Mouse (Mus musculus) MEL (cell line): Measurements from ENCODE around the gene Spire2. TPM values are rescaled to one million over a fixed set of nuclear protein-coding genes. Genes with fewer than 3 reads are reported as not detected.

Experiments
- DNase-seq: peaks from one replicate; pipeline ENCODE4 v3.0.0; 2011; ENCODE audit warnings: low read depth, low spot score
- H3K27ac ChIP-seq: 2 replicates; pipeline ENCODE4 v1.5.1; 2012; ENCODE audit warnings: low read depth, mild to moderate bottlenecking, control low read depth, low read length, moderate library complexity; ENCODE audit not compliant: control insufficient read depth
- H3K27me3 ChIP-seq, 2 experiments: fragments of 150-350 bp in 1 of 2; sonication (generic) in 1 of 2; 2 replicates each; pipeline ENCODE4 v1.6.1; 2012; ENCODE audit warnings: low read length in 2 of 2, mild to moderate bottlenecking in 2 of 2, improper control_type of control experiment in 1 of 2, moderate library complexity in 1 of 2; ENCODE audit not compliant: insufficient read depth in 2 of 2, control insufficient read depth in 1 of 2
- H3K36me3 ChIP-seq, 2 experiments: 2 replicates each; pipeline ENCODE4 v1.6.1; 2012 to 2014; ENCODE audit warnings: low read length in 2 of 2, improper control_type of control experiment in 1 of 2, inconsistent platforms in 1 of 2, mild to moderate bottlenecking in 1 of 2; ENCODE audit not compliant: insufficient read depth in 2 of 2, control insufficient read depth in 1 of 2
- H3K4me1 ChIP-seq, 2 experiments: fragments of 150-350 bp in 1 of 2; sonication (generic) in 1 of 2; 2 replicates each; pipeline ENCODE4 v1.6.1; 2012; ENCODE audit warnings: low read length in 2 of 2, improper control_type of control experiment in 1 of 2, mild to moderate bottlenecking in 1 of 2; ENCODE audit not compliant: insufficient read depth in 2 of 2, control insufficient read depth in 1 of 2
- H3K4me3 ChIP-seq, 2 experiments: fragments of 150-350 bp in 1 of 2; sonication (generic) in 1 of 2; 2 replicates each; pipeline ENCODE4 v1.5.1; 2012; ENCODE audit warnings: low read depth in 2 of 2, low read length in 2 of 2, mild to moderate bottlenecking in 2 of 2, moderate library complexity in 2 of 2, control low read depth in 1 of 2, improper control_type of control experiment in 1 of 2; ENCODE audit not compliant: control insufficient read depth in 1 of 2, insufficient read depth in 1 of 2
- H3K79me2 ChIP-seq: 2 replicates; pipeline ENCODE4 v1.6.1; 2012; ENCODE audit warnings: mild to moderate bottlenecking, low read length, moderate library complexity; ENCODE audit not compliant: control insufficient read depth, poor library complexity, insufficient read depth
- H3K9ac ChIP-seq: 2 replicates; pipeline ENCODE4 v1.6.1; 2012; ENCODE audit warnings: low read depth, mild to moderate bottlenecking, control low read depth, low read length, moderate library complexity; ENCODE audit not compliant: control insufficient read depth, poor library complexity, severe bottlenecking
- H3K9me3 ChIP-seq: fragments of 150-350 bp; sonication (generic); replicated peaks from 2 replicates; pipeline ENCODE4 v1.6.1; 2012; ENCODE audit warnings: mild to moderate bottlenecking, low read length, improper control_type of control experiment, moderate library complexity; ENCODE audit not compliant: insufficient read depth
- CHD2 ChIP-seq: IDR thresholded peaks from 2 replicates; pipeline ENCODE4 v1.6.1; 2011; ENCODE audit warnings: low read length, improper control_type of control experiment
- CTCF ChIP-seq, 3 experiments: IDR thresholded peaks in 2 of 3; conservative IDR thresholded peaks in 1 of 3; 2 replicates each; pipeline ENCODE4 v1.5.1; 2011 to 2012; ENCODE audit warnings: low read length in 3 of 3, low read depth in 2 of 3, mild to moderate bottlenecking in 2 of 3, improper control_type of control experiment in 1 of 3, inconsistent platforms in 1 of 3, mixed read lengths in 1 of 3, moderate library complexity in 1 of 3; ENCODE audit not compliant: control insufficient read depth in 1 of 3, insufficient read depth in 1 of 3, poor library complexity in 1 of 3, severe bottlenecking in 1 of 3
- E2F4 ChIP-seq: IDR thresholded peaks from 2 replicates; pipeline ENCODE4 v1.6.1; 2011; ENCODE audit warnings: low read depth, low read length, improper control_type of control experiment, borderline replicate concordance
- ELF1 ChIP-seq: IDR thresholded peaks from 2 replicates; pipeline ENCODE4 v1.6.1; 2014; ENCODE audit warnings: low read depth, mild to moderate bottlenecking, inconsistent platforms, low read length, improper control_type of control experiment, moderate library complexity
- ETS1 ChIP-seq: IDR thresholded peaks from 2 replicates; pipeline ENCODE4 v1.6.1; 2012; ENCODE audit warnings: low read depth, mild to moderate bottlenecking, inconsistent platforms, low read length, improper control_type of control experiment, moderate library complexity
- GABPA ChIP-seq: IDR thresholded peaks from 2 replicates; pipeline ENCODE4 v1.6.1; 2012; ENCODE audit warnings: low read depth, mild to moderate bottlenecking, inconsistent platforms, low read length, improper control_type of control experiment, moderate library complexity
- KAT2A ChIP-seq: conservative IDR thresholded peaks from 2 replicates; pipeline ENCODE4 v1.6.1; 2012; ENCODE audit warnings: low read depth, low read length, improper control_type of control experiment, inconsistent platforms
- MAFK ChIP-seq: IDR thresholded peaks from 2 replicates; pipeline ENCODE4 v1.6.1; 2011; ENCODE audit warnings: low read depth, mild to moderate bottlenecking, low read length, improper control_type of control experiment, borderline replicate concordance
- MAX ChIP-seq: IDR thresholded peaks from 2 replicates; pipeline ENCODE4 v1.6.1; 2011; ENCODE audit warnings: low read length, improper control_type of control experiment
- MAZ ChIP-seq: IDR thresholded peaks from 2 replicates; pipeline ENCODE4 v1.6.1; 2012; ENCODE audit warnings: low read depth, mild to moderate bottlenecking, inconsistent platforms, low read length, improper control_type of control experiment
- MYB ChIP-seq: IDR thresholded peaks from 2 replicates; pipeline ENCODE4 v1.6.1; 2011; ENCODE audit warnings: mild to moderate bottlenecking, low read depth, low read length, improper control_type of control experiment
- NRF1 ChIP-seq: IDR thresholded peaks from 2 replicates; pipeline ENCODE4 v1.6.1; 2014; ENCODE audit warnings: low read depth, mild to moderate bottlenecking, inconsistent platforms, low read length, improper control_type of control experiment, moderate library complexity; ENCODE audit not compliant: poor library complexity, insufficient read depth, severe bottlenecking
- POLR2A ChIP-seq, 2 experiments: IDR thresholded peaks; 2 replicates each; pipeline ENCODE4 v1.6.1; 2011 to 2012; ENCODE audit warnings: low read length in 2 of 2, mild to moderate bottlenecking in 2 of 2, control low read depth in 1 of 2, improper control_type of control experiment in 1 of 2, low read depth in 1 of 2, moderate library complexity in 1 of 2; ENCODE audit not compliant: control insufficient read depth in 1 of 2, insufficient read depth in 1 of 2, poor library complexity in 1 of 2
- POLR2AphosphoS2 ChIP-seq: IDR thresholded peaks from 2 replicates; pipeline ENCODE4 v1.6.1; 2011; ENCODE audit warnings: low read length, improper control_type of control experiment
- RAD21 ChIP-seq: IDR thresholded peaks from 2 replicates; pipeline ENCODE4 v1.6.1; 2011; ENCODE audit warnings: mild to moderate bottlenecking, low read depth, low read length, improper control_type of control experiment
- RCOR1 ChIP-seq: IDR thresholded peaks from 2 replicates; pipeline ENCODE4 v1.6.1; 2012; ENCODE audit warnings: low read depth, mild to moderate bottlenecking, inconsistent platforms, low read length, improper control_type of control experiment
- SIN3A ChIP-seq: IDR thresholded peaks from 2 replicates; pipeline ENCODE4 v1.6.1; 2012; ENCODE audit warnings: low read length, improper control_type of control experiment, inconsistent platforms
- SMC3 ChIP-seq: IDR thresholded peaks from 2 replicates; pipeline ENCODE4 v1.6.1; 2011; ENCODE audit warnings: low read depth, low read length, improper control_type of control experiment
- TAL1 ChIP-seq: IDR thresholded peaks from 2 replicates; pipeline ENCODE4 v1.6.1; 2012; ENCODE audit warnings: mild to moderate bottlenecking, inconsistent platforms, low read length, moderate library complexity, mixed read lengths
- TBP ChIP-seq: IDR thresholded peaks from 2 replicates; pipeline ENCODE4 v1.8.0; 2011; ENCODE audit warnings: low read depth, low read length, improper control_type of control experiment
- TCF12 ChIP-seq: IDR thresholded peaks from 2 replicates; pipeline ENCODE4 v1.6.1; 2014; ENCODE audit warnings: low read depth, mild to moderate bottlenecking, inconsistent platforms, low read length, improper control_type of control experiment, moderate library complexity
- UBTF ChIP-seq: IDR thresholded peaks from 2 replicates; pipeline ENCODE4 v1.6.1; 2012; ENCODE audit warnings: low read depth, mild to moderate bottlenecking, inconsistent platforms, low read length, improper control_type of control experiment, moderate library complexity, borderline replicate concordance; ENCODE audit not compliant: insufficient read depth
- ZMIZ1 ChIP-seq: IDR thresholded peaks from 2 replicates; pipeline ENCODE4 v1.6.1; 2012; ENCODE audit warnings: low read depth, mild to moderate bottlenecking, inconsistent platforms, low read length, improper control_type of control experiment, moderate library complexity
- polyA plus RNA-seq, 2 experiments: library from polyadenylated mRNA; stranded (reverse) in 1 of 2; unstranded in 1 of 2; fragments of >175 nt in 1 of 2; fragments of >200 nt in 1 of 2; gene quantifications; 2 replicates each; pipeline versions ENCODE4 v1.2.1 to v1.2.4; 2012; ENCODE audit warnings: low replicate concordance in 2 of 2, low read depth in 1 of 2; ENCODE audit not compliant: insufficient read length in 2 of 2, insufficient read depth in 1 of 2, missing spikeins in 1 of 2
- total RNA-seq: library from RNA; depleted of rRNA; stranded (reverse); fragments of 300-350 nt; gene quantifications from 2 replicates; pipeline ENCODE4 v1.2.3, GENCODE M21; 2012

The Spire2 gene
- total and polyA plus RNA-seq, 3 experiments, result 1.1 to 5.4 TPM; not detected in 1

DNA sequence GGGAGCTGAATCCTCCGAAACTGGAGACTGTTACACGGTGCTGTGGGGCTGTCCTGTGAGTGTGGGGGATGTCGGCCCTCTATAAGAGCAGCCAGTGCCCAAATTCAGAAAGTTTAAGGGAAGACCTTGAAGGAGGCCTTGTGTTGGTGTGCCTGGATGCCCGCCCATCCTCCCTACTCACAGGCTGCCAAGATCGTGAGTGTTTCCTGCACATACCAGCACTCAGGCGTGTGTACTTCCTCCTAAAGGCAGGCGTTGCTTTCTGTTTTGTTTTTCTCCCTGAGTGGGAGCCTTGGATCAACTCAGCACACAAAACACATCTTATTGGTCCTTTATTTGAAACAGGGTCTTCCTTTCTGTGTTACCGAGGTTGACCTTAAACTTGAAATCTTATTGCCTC, 9.7 kb downstream of the Spire2 start:
- no peaks in the 10 kb centered on the region for H3K27me3 ChIP-seq
- no peaks in the 10 kb centered on the region for H3K4me1 ChIP-seq
- no peaks in the 10 kb centered on the region for H3K79me2 ChIP-seq
- no peak overlapping the region for H3K9ac ChIP-seq
- H3K4me3 ChIP-seq, result no peak overlapping the region
- TF ChIP-seq MAZ (no peak), SIN3A (no peak), MAFK (no peak), POLR2A (IDR thresholded peaks at IDR 0.05; ENCODE audit: control insufficient read depth in 1 of 2, insufficient read depth in 1 of 2, low read depth in 1 of 2, low read length in 2 of 2, poor library complexity in 1 of 2) (no peak), E2F4 (no peak)
- H3K27ac ChIP-seq, result no peak overlapping the region
- no peaks in the 10 kb centered on the region for H3K9me3 ChIP-seq
- H3K36me3 ChIP-seq, result no peaks in the 10 kb centered on the region; a peak in 1 of 4 replicates
- DNase-seq, result no peak

DNA sequence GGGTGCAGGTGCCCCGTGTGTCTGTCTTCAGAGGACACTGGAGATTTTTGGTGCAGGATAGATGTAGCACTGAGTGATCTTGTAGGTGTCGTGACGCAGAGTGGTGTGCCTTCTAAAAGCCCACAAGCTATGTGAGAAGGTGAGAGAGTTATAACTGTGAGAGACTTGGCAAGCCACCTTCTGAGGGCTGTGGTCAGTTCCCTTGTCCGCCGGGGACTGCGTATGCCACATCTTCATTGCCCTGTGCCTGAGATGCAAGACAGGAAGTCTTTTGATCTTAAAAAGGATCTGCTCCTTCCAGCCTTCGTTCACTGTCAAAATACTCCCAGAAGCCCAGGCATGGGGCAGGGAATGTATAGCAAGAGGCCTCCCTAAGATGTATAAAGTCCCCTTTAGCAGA, 10.4 kb downstream of the Spire2 start:
- no peak overlapping the region for H3K4me3 ChIP-seq
- H3K9me3 ChIP-seq, result no peaks in the 10 kb centered on the region
- no peaks in the 10 kb centered on the region; a peak in 1 of 4 replicates for H3K36me3 ChIP-seq
- no peaks in the 10 kb centered on the region for H3K27me3 ChIP-seq
- H3K27ac ChIP-seq, result no peak overlapping the region
- H3K9ac ChIP-seq, result no peak overlapping the region
- no peak for TF ChIP-seq ZMIZ1
- TF ChIP-seq MYB, result no peak
- TF ChIP-seq POLR2AphosphoS2, result no peak
- no peak for TF ChIP-seq CTCF (IDR thresholded peaks at IDR 0.05 in 2 of 3, conservative IDR thresholded peaks at IDR 0.05 in 1 of 3; ENCODE audit: control insufficient read depth in 1 of 3, insufficient read depth in 1 of 3, low read depth in 2 of 3, low read length in 3 of 3, poor library complexity in 1 of 3, severe bottlenecking in 1 of 3)
- TF ChIP-seq TAL1, result no peak
- TF ChIP-seq MAZ, result no peak
- no peak for TF ChIP-seq GABPA
- TF ChIP-seq TBP, result no peak
- TF ChIP-seq SMC3, result no peak
- no peak for TF ChIP-seq RAD21
- no peak for TF ChIP-seq TCF12
- TF ChIP-seq ETS1, result no peak
- no peak for TF ChIP-seq UBTF
- TF ChIP-seq NRF1, result no peak
- TF ChIP-seq RCOR1, result no peak
- TF ChIP-seq KAT2A, result no peak
- TF ChIP-seq ELF1, result no peak
- TF ChIP-seq CHD2, result no peak
- no peak for TF ChIP-seq MAX
- TF ChIP-seq E2F4, result no peak
- H3K79me2 ChIP-seq, result no peaks in the 10 kb centered on the region
- no peaks in the 10 kb centered on the region for H3K4me1 ChIP-seq
- DNase-seq, result no peak
